Mouse (Mus musculus) liver, embryonic 14.5 days (tissue): ENCODE results near the gene Gjd2. TPM values are rescaled to one million over a fixed set of nuclear protein-coding genes. Genes with fewer than 3 reads are reported as not detected.
A peak's percentile ranks its signal among the peaks of the same experiment; 100 is the strongest.

Source experiments
- ATAC-seq: fragments of 200-750 bp; cut with Nextera tagmentation; 2 replicates; pipeline ENCODE4 v1.8.0; 2017; ENCODE audit warnings: moderate number of reproducible peaks, mild to moderate bottlenecking, moderate library complexity; ENCODE audit not compliant: insufficient read depth
- DNase-seq, 3 experiments: peaks; one replicate each; pipeline ENCODE4 v3.0.0-alpha.2; 2012 to 2013; ENCODE audit warnings: low read depth in 3 of 3, low spot score in 3 of 3
- H3K27ac ChIP-seq: fragments of 300-500 bp; sonication (generic); 2 replicates; pipeline ENCODE4 v1.5.1; 2014; ENCODE audit warnings: moderate library complexity, mild to moderate bottlenecking, control low read depth, inconsistent platforms
- H3K27me3 ChIP-seq: fragments of 300-500 bp; sonication (generic); 2 replicates; pipeline ENCODE4 v1.6.1; 2014; ENCODE audit warnings: mild to moderate bottlenecking, low read length, moderate library complexity; ENCODE audit not compliant: control insufficient read depth, insufficient read depth
- H3K36me3 ChIP-seq: fragments of 300-500 bp; sonication (generic); replicated peaks from 2 replicates; pipeline ENCODE4 v1.6.1; 2014; ENCODE audit warnings: low read depth; ENCODE audit not compliant: control insufficient read depth, insufficient read depth
- H3K4me1 ChIP-seq, 2 experiments: fragments of 200-500 bp in 1 of 2; fragments of 300-500 bp in 1 of 2; sonication (generic) in 1 of 2; replicated peaks; 2 replicates each; pipeline ENCODE4 v1.6.1; 2012 to 2014; ENCODE audit warnings: antibody characterized with exemption in 1 of 2, inconsistent platforms in 1 of 2, low read length in 1 of 2; ENCODE audit not compliant: control insufficient read depth in 2 of 2, insufficient read depth in 2 of 2
- H3K4me2 ChIP-seq: fragments of 300-500 bp; sonication (generic); 2 replicates; pipeline ENCODE4 v1.6.1; 2014; ENCODE audit warnings: low read depth, mild to moderate bottlenecking, control low read depth, moderate library complexity
- H3K4me3 ChIP-seq, 2 experiments: fragments of 200-500 bp in 1 of 2; fragments of 300-500 bp in 1 of 2; sonication (generic) in 1 of 2; 2 replicates each; pipeline ENCODE4 v1.5.1; 2012 to 2014; ENCODE audit warnings: low read depth in 2 of 2, low read length in 2 of 2, mild to moderate bottlenecking in 2 of 2, control low read depth in 1 of 2, inconsistent platforms in 1 of 2, moderate library complexity in 1 of 2; ENCODE audit not compliant: insufficient read depth in 1 of 2
- H3K9ac ChIP-seq: fragments of 300-500 bp; sonication (generic); replicated peaks from 2 replicates; pipeline ENCODE4 v1.6.1; 2014; ENCODE audit warnings: mild to moderate bottlenecking, control low read depth, moderate library complexity
- H3K9me3 ChIP-seq: fragments of 300-500 bp; sonication (generic); 2 replicates; pipeline ENCODE4 v1.6.1; 2016; ENCODE audit warnings: low read length, mixed read lengths; ENCODE audit not compliant: control insufficient read depth
- CTCF ChIP-seq: IDR thresholded peaks from 2 replicates; pipeline ENCODE4 v1.5.1; 2016; ENCODE audit warnings: antibody characterized with exemption, low read depth, control low read depth
- EP300 ChIP-seq: IDR thresholded peaks from 2 replicates; pipeline ENCODE4 v1.6.1; 2016; ENCODE audit warnings: antibody characterized with exemption, low read depth
- WGBS: fragments of 180-500 bp; shearing (Covaris S2); extraction: QIAGEN DNeasy Blood & Tissue Kit; methylation state at CpG from one replicate; pipeline ENCODE4 v1.1.7; 2014; ENCODE audit not compliant: insufficient replicate concordance; 5-methylcytosine and 5-hydroxymethylcytosine counted together
- polyA plus RNA-seq, 2 experiments: library from polyadenylated mRNA; depleted of rRNA in 1 of 2; stranded (reverse) in 1 of 2; unstranded in 1 of 2; fragments of >200 nt; fragmentation: Nextera tagmentation in 1 of 2; extraction: Ambion mirVana in 1 of 2; gene quantifications; 2 replicates each; pipeline versions ENCODE4 v1.2.1 to v1.2.3; 2012 to 2014

Gene Gjd2
- polyA plus RNA-seq, 2 experiments, result not detected

DNA sequence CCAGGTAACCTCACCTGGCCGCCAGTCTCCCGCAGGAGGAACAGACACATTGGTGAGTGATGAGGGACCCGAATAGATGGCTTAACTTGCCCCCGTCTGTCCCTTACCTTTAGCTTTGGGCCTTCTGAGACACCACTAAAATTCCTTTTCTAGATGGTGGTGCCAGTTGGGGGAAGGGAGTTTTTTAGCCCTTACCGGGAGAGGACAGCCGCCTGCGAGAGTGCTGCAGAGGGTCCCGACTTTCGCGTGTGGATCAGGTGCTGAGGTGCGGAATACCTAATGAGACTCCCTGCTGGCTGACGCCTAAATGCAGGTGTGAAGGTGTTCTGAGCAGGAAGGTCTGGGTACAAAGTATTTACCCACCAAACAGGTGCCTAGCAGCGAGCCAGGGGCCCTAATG is 427 bp upstream of the Gjd2 start:
- H3K4me3 ChIP-seq, result no peak overlapping the region
- no peaks in the 10 kb centered on the region for H3K36me3 ChIP-seq
- H3K4me1 ChIP-seq, result no peaks in the 10 kb centered on the region
- no peak for ATAC-seq
- no peak overlapping the region for H3K9ac ChIP-seq
- peaks cover 25% of the 10 kb centered on the region for H3K27me3 ChIP-seq
- no peaks in the 10 kb centered on the region for H3K9me3 ChIP-seq
- H3K4me2 ChIP-seq, result no peak overlapping the region
- TF ChIP-seq CTCF, result no peak
- no peak for TF ChIP-seq EP300
- H3K27ac ChIP-seq, result no peak overlapping the region
- WGBS, result 3% methylated on average over 13 of the region's 13 CpGs
- DNase-seq, result no peak

DNA sequence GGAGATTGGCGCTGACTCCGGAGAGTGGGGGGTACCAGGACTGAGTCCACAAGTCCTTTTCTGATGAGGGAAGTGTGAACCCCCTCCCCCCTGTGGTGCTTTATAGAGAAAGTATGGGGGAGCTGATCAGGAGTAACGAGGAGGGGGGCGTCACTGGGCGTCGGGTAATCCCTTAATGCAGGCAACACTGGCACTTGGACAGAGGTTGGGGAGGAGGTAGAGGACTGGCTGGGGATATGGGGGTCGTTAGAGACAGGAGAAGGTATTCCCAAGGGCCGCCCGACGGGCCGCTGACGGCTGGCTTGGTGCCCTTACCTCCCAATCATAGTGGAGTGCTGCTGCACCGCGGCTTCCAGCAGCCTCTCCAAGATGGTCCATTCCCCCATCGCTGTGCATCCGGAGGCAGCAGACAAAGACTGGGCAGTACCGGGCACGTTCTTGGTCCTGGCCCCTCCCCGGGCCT is 639 bp downstream of the Gjd2 start:
- ATAC-seq (no peak), DNase-seq (no peak)
- Histone ChIP-seq H3K27me3 (peaks cover 25% of the 10 kb centered on the region), H3K9ac (no peak overlapping the region), H3K27ac (no peak overlapping the region), H3K4me1 (no peaks in the 10 kb centered on the region), H3K4me3 (no peak overlapping the region), H3K9me3 (no peaks in the 10 kb centered on the region), H3K36me3 (no peaks in the 10 kb centered on the region), H3K4me2 (no peak overlapping the region)
- WGBS, result 6% methylated on average over 19 of the region's 19 CpGs
- TF ChIP-seq CTCF (no peak), EP300 (no peak)

DNA sequence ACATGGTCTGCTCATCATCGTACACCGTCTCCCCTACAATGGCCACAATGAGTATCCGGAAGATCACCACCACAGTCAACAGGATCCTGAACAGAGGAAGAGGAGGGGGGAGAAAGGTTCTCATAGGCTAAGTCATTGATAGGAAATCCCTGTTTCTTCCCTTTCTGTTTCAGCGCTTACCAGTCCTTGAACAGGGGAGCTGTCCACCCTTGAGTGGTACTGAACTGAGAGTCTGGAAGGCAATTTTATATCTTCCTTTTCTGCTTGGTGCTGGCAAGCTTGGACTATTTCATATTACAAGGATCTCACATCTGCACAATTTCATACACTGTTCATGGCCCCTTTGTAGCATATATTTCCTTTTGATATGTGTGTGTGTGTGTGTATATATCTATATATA is 1.6 kb downstream of the Gjd2 start:
- ATAC-seq, result no peak
- H3K27ac ChIP-seq, result no peak overlapping the region

DNA sequence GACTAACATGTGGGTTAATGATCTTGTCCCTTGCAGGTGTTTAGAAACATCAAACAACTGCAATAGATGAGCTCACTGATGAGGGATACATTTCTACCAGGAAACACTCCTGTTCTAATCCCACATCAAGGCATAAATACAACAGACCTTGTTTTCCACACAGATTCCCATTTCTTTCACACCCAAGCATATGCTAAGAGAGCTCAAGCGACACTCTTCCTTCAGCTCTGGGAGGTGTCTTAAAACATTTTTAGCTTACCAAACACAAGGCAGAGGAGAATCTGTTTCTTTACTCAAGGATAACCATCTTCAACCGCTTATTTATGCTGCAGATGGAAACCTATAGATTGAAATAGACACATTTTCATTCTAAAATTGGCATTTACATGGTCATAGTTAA is 5.1 kb downstream of the Gjd2 start:
- Histone ChIP-seq H3K9me3 (no peaks in the 10 kb centered on the region), H3K27me3 (peaks cover 9% of the 10 kb centered on the region), H3K9ac (no peak overlapping the region), H3K36me3 (no peaks in the 10 kb centered on the region), H3K4me2 (no peak overlapping the region), H3K27ac (no peak overlapping the region), H3K4me3 (no peak overlapping the region), H3K4me1 (no peaks in the 10 kb centered on the region)
- TF ChIP-seq CTCF (no peak), EP300 (no peak)
- ATAC-seq (no peak), DNase-seq (no peak)
- 39% methylated on average over 2 of the region's 2 CpGs for WGBS

More for the DNA sequence above, 1.6 kb downstream of the Gjd2 start:
- Histone ChIP-seq H3K4me2 (no peak overlapping the region), H3K4me3 (no peak overlapping the region), H3K9ac (no peak overlapping the region), H3K27me3 (peaks cover 25% of the 10 kb centered on the region), H3K9me3 (no peaks in the 10 kb centered on the region), H3K36me3 (no peaks in the 10 kb centered on the region), H3K4me1 (no peaks in the 10 kb centered on the region)
- DNase-seq, result peak in 2 of 3 experiments; percentile 4 to 9
- WGBS, result 46% methylated on average over 4 of the region's 4 CpGs
- TF ChIP-seq EP300 (no peak), CTCF (no peak)

DNA sequence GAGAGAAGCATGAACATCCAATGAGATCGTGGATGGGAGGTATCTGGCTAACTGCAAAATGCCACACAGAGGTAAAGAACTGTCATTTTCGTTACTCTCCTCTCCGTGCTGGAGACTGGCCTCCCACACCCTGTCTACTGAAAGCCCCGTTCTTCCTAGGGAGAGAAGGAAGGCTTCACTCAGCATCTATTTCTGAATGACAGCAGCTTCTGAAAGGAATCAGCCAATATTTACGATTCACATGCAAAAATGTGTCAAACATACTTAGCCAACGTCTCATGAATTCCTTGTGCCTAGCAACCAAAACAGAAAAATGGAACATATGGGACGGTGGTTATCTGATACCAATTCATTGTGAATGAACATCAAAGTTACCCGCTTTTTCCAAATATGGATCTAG is 15.9 kb downstream of the Gjd2 start:
- Histone ChIP-seq H3K4me2 (no peak overlapping the region), H3K27me3 (no peaks in the 10 kb centered on the region), H3K9ac (no peak overlapping the region), H3K36me3 (no peaks in the 10 kb centered on the region), H3K27ac (no peak overlapping the region), H3K4me3 (no peak overlapping the region), H3K4me1 (no peaks in the 10 kb centered on the region), H3K9me3 (no peaks in the 10 kb centered on the region)
- TF ChIP-seq CTCF (no peak), EP300 (no peak)
- 54% methylated on average over 8 of the region's 8 CpGs for WGBS
- no peak for DNase-seq
- no peak for ATAC-seq

DNA sequence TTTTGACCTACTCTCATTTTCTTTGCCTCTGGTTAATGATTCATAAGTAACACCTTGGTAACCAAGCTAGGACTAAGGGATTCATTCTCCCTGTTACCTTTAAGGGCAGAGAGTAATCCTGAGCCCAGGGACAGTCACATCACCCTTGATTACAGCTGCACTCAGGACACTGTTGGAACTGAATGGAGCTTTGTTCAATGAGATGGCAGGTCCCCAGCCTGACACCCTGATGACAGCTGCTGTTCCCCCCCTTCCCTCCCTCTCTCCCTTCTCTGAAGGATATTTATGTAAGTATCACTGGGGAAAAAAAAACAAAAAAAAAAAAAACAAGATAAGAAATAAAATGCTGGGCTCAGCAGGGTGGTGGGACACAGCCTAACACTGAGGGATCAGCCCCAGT is 16.5 kb downstream of the Gjd2 start:
- ATAC-seq, result no peak
- no peaks in the 10 kb centered on the region for H3K27me3 ChIP-seq
- no peaks in the 10 kb centered on the region for H3K36me3 ChIP-seq
- no peaks in the 10 kb centered on the region for H3K9me3 ChIP-seq
- no peak for DNase-seq
- no peaks in the 10 kb centered on the region for H3K4me1 ChIP-seq
- TF ChIP-seq EP300, result no peak
- no peak for TF ChIP-seq CTCF
- no peak overlapping the region for H3K27ac ChIP-seq
- no peak overlapping the region for H3K9ac ChIP-seq
- H3K4me2 ChIP-seq, result no peak overlapping the region
- H3K4me3 ChIP-seq, result no peak overlapping the region
